Mouse (Mus musculus) embryonic fibroblast, embryonic 13.5 days (primary cell): ENCODE measurements around the gene AI464131. TPM values are rescaled to one million over a fixed set of nuclear protein-coding genes. Genes with fewer than 3 reads are reported as not detected.

Experiments used
- H3K27ac ChIP-seq: 2 replicates; pipeline ENCODE4 v1.5.1; 2012; ENCODE audit warnings: low read length, control low read depth, inconsistent platforms; ENCODE audit not compliant: insufficient read depth
- H3K4me1 ChIP-seq: 2 replicates; pipeline ENCODE4 v1.6.1; 2011; ENCODE audit warnings: low read length; ENCODE audit not compliant: control insufficient read depth, insufficient read depth
- H3K4me3 ChIP-seq: 2 replicates; pipeline ENCODE4 v1.5.1; 2011; ENCODE audit warnings: mild to moderate bottlenecking, control low read depth, low read length; ENCODE audit not compliant: insufficient read depth
- CTCF ChIP-seq: IDR thresholded peaks from 2 replicates; pipeline ENCODE4 v1.5.1; 2011; ENCODE audit warnings: mild to moderate bottlenecking, control low read depth, low read length, moderate library complexity, borderline replicate concordance; ENCODE audit not compliant: insufficient read depth
- POLR2A ChIP-seq: IDR thresholded peaks from 2 replicates; pipeline ENCODE4 v1.6.1; 2011; ENCODE audit warnings: low read depth, mild to moderate bottlenecking, control low read depth, low read length, moderate library complexity
- polyA plus RNA-seq: library from polyadenylated mRNA; stranded (reverse); fragments of >200 nt; gene quantifications from 2 replicates; pipeline ENCODE4 v1.2.4, GENCODE M21; 2011; ENCODE audit warnings: low read depth; ENCODE audit not compliant: missing spikeins, insufficient read length

Gene AI464131
- polyA plus RNA-seq, 1 experiment, result 6.0 TPM

DNA sequence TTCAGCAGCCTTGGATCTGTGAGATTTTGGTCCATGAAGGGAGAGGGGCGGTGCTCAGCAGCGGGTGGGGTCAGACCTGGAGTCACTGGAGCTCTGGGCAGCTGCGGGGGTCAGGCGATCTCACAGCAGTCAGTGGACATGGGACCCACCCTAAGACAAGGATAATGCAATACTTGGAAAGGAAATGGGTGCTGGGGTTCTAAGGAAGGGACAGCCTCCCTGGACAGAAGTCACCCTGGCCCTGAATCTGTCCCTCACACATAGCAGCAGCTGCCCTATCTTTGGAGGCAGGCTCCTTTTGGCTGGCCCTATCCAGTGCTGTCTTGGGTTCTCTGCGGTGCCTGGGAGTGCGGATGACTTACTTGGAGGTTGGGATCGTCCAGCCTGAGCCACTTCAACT lies 21.0 kb upstream of the AI464131 start:
- TF ChIP-seq POLR2A, result no peak
- no peak for TF ChIP-seq CTCF
- H3K27ac ChIP-seq, result no peak overlapping the region

DNA sequence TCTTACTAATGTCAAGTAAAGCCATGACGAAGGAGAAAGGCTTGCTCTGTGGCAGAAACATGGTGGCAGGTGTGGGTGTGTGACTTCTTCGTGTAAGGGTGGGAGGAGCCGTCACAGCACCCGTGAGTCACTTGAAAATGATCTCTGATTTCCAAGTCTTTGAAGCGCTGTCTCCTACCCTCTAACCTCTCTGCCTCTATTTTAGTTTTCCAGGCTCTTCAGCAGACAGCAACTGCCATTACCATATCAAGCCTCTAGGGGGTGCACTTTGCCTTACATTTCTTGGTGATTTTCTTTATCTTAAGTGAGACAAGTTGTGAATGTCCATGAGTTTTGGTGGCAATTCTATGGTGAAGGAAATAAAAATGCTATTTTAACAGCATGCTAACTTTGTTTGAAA lies 19.9 kb upstream of the AI464131 start:
- no peak for TF ChIP-seq POLR2A
- no peak for TF ChIP-seq CTCF
- Histone ChIP-seq H3K4me3 (no peak overlapping the region), H3K27ac (no peak overlapping the region), H3K4me1 (no peaks in the 10 kb centered on the region)

More for the DNA sequence above, 21.0 kb upstream of the AI464131 start:
- no peak overlapping the region for H3K4me3 ChIP-seq
- no peaks in the 10 kb centered on the region for H3K4me1 ChIP-seq

DNA sequence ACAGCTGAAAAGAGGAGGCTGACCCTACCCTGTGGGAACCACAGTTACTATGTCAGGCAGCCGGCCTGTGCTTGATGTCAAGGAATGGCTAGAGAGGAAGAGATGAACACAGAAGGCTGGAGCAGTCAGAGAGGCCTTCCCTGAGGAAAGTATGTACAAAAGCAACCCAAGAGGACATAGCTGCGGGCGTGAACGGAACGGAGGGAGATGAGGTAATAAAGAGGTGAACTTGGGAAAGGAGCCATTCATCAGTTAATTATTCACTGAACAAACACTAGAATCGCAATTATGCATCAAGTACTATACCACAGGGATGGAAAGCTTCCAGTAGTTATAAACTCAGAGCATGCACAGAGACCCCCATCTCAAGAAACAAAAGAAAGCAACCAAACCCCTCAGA lies 19.3 kb upstream of the AI464131 start:
- no peak overlapping the region for H3K27ac ChIP-seq
- no peak overlapping the region for H3K4me3 ChIP-seq
- H3K4me1 ChIP-seq, result no peaks in the 10 kb centered on the region
- TF ChIP-seq CTCF (no peak), POLR2A (no peak)

DNA sequence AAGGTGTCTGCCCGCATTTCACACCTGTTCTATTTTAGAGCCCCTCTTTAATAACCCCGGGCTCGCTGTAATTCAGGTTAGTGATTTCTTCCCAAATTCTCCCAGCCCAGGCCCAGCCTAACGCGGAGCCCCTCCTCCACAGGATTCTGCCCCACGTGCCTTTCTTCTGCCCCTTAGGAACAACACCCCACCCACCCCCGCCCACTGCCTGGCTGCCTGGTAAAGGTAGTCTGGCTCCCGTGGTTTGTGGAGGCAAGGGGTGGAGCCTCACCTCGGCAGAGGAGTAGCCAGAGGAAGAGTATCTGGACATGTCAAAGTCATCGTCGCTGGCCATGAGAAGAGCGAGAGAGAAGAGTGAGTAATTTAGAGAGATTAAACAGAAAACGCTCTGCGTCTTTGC lies 17.8 kb upstream of the AI464131 start:
- Histone ChIP-seq H3K4me3 (no peak overlapping the region), H3K27ac (no peak overlapping the region), H3K4me1 (no peaks in the 10 kb centered on the region)
- TF ChIP-seq POLR2A (no peak), CTCF (no peak)

DNA sequence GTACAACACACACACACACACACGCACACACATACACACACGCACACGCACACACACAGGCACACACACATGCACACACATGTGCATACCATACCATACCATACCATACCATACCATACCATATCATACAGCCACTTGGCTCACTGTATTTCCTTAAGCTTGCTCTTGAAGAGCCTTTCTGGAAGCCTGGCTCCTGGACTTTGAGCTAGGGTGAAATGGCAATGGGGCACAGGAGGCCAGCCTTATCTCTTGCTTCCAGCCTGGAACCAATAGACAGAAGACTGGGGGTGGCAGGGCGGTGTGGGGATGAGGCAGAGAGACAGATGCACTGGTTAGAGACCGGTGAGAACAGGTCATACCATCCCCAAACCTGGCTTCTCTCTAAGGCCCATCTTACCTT lies 16.3 kb upstream of the AI464131 start:
- Histone ChIP-seq H3K4me1 (no peaks in the 10 kb centered on the region), H3K27ac (no peak overlapping the region)
- TF ChIP-seq CTCF, result no peak
- no peak for TF ChIP-seq POLR2A

DNA sequence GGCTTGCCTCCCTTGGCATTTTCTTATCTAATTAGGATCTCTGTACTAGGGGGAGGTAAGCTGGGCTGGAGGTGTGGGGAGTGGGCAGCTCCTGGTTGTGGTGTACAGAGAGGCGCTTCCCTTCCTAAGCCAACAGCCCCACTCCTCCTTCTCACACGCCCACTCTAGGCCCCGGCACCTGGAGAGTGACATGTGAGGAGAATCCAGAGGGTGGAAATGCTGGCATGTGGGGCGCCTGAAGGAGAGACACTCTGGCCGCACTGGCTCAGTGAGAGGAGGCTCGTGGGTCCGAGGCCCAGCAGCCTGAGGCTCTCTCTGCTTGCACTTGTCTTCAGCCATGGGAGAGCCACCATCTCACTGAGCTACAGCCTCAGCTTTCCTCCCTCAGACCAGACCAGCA lies 15.5 kb upstream of the AI464131 start:
- TF ChIP-seq POLR2A (no peak), CTCF (no peak)
- Histone ChIP-seq H3K27ac (no peak overlapping the region), H3K4me3 (no peak overlapping the region), H3K4me1 (no peaks in the 10 kb centered on the region)

More for the DNA sequence above, 16.3 kb upstream of the AI464131 start:
- no peak overlapping the region for H3K4me3 ChIP-seq

DNA sequence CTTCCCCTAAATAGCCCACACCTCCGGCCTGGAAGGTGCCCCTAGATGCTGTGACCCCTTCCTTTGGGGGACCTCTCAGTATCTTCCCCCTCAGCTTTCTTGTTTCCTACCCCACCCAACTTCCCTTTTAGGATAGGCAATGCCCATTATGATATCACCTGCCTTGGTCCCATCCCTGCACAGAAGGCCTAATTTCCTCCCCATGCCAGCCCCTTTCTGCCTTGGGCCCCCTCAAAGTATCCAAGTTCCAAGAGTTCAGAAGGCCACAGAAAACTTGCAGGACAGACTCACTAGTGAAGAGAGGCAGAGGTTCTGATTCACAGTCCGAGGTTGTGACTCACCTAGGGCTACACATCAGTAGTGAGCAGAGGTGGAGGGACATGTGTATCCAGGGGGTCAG lies 14.4 kb upstream of the AI464131 start, which contains the start of gene 1110017D15Rik:
Gene 1110017D15Rik, minus strand, starts transcription at position 101 of the 400 bp plus-strand sequence.
- TF ChIP-seq CTCF (no peak), POLR2A (no peak)
- H3K4me1 ChIP-seq, result no peaks in the 10 kb centered on the region
- H3K4me3 ChIP-seq, result no peak within 1 kb of the TSS
- no peak within 1 kb of the TSS for H3K27ac ChIP-seq

DNA sequence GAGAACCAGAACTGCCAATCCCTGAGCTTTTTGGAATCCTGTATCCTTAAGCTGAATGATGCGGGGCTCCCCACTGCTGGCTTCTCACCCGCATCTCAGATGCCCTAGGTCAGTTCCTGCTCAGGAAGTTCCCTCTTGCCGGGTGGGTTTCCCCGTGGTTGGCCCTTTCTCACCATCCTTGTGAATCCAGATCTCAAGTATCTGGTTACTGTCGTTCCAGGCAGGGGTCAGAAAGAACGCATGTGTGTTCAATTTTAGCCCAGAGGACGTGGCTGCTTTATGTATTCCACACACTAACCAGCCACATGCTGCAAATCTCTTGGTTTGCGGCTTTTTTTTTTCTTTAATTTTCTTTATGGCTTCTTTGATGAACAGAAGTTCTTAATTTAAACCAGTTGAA lies 10.8 kb upstream of the AI464131 start:
- TF ChIP-seq CTCF, result no peak
- no peak for TF ChIP-seq POLR2A
- Histone ChIP-seq H3K4me3 (no peak overlapping the region), H3K27ac (no peak overlapping the region), H3K4me1 (no peaks in the 10 kb centered on the region)

DNA sequence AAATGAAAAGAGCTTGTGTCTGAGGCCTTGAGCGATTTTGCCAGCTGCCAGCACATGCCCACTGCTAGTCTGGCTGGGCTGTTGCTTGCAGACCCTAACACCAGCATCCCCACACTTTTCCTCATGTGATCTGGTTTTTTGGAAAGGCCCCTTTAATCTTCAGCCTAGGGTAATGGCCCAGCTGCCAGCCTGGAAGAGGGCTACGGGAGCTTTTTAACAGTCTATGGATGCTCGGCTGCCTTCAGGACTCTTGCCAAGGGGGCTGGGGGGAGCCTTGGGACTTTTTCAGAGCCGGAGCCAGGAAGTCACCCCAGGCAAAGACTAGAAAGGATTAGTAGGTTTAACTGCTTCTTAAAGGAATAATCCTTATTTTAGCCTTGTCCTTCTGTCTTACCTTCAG lies 10.4 kb upstream of the AI464131 start:
- Histone ChIP-seq H3K27ac (no peak overlapping the region), H3K4me1 (no peaks in the 10 kb centered on the region), H3K4me3 (no peak overlapping the region)
- TF ChIP-seq CTCF (no peak), POLR2A (no peak)

DNA sequence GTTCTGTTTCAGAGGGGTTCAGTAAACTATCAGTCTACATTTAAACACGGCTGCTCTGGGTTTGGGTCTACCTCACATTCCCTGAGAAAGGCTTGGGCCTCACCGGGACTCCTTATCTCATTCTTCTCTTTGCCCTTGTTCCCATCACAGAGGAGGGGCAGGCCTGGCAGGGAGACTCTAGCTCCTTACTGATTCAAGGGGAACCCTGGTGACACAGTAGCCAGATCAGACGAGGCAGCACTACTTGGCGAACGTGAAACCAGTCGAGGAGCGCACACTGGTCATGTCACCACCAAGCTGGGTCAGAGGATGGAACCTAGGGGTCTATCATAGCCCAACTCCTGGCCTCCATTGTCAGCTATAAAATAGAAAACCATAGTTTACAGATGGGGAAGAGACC lies 5.1 kb upstream of the AI464131 start:
- Histone ChIP-seq H3K4me3 (no peak overlapping the region), H3K4me1 (no peaks in the 10 kb centered on the region), H3K27ac (no peak overlapping the region)
- no peak for TF ChIP-seq POLR2A
- TF ChIP-seq CTCF, result no peak

DNA sequence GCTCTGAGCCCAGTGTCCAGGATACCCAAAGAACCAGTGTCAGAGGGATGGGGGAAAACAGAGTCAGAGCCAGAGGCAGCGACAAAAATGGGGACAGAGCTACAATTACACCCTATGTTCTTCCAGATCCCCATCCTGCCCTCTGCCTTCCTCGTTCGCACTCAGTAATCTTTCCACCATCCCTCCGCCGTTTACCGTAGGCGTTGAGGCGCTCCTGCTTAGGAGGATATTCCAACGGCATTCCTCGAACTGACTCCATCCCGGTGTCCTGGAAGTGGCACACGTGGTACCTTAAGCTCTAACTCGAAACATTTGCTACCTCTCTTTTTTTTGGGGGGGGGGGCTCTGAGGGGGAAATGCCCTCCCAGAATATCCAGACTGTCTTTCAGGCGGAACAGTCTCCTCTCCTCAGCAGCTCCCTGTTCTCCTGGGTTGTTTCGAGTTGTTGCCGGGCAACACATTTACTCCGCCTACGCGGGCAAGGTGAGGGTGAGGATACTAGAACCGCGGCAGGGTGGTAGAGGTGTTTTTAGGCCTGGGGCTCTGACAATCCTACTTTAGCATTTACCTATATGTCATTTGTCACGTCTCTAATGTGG lies 4.5 kb upstream of the AI464131 start:
- Histone ChIP-seq H3K4me1 (no peaks in the 10 kb centered on the region), H3K4me3 (peak overlapping the region; percentile 37), H3K27ac (no peak overlapping the region)
- TF ChIP-seq CTCF (no peak), POLR2A (no peak)
